Mouse (Mus musculus): Measurements from ENCODE around the gene 1110008P14Rik. TPM values are rescaled to one million over a fixed set of nuclear protein-coding genes. Genes with fewer than 3 reads are reported as not detected.

1110008P14Rik gene
- polyA plus RNA-seq, 1 experiment from 2014 or later, result 79.5 TPM

- ATAC-seq (replicated peaks), result no peak
- Histone ChIP-seq H3K9me3 (no peaks in the 10 kb centered on the region), H3K4me1 (peaks cover 16% of the 10 kb centered on the region), H3K27ac (replicated peaks) (no peak overlapping the region), H3K36me3 (no peaks in the 10 kb centered on the region), H3K4me3 (no peak overlapping the region), H3K27me3 (no peaks in the 10 kb centered on the region), H3K4me2 (replicated peaks) (no peak overlapping the region), H3K9ac (replicated peaks) (no peak overlapping the region)
- 56% methylated on average over 14 of the region's 14 CpGs for WGBS
Measured at GRCm38 (mm10) chr2:32344598-32345321, 37.0 kb downstream of the 1110008P14Rik start.

DNA sequence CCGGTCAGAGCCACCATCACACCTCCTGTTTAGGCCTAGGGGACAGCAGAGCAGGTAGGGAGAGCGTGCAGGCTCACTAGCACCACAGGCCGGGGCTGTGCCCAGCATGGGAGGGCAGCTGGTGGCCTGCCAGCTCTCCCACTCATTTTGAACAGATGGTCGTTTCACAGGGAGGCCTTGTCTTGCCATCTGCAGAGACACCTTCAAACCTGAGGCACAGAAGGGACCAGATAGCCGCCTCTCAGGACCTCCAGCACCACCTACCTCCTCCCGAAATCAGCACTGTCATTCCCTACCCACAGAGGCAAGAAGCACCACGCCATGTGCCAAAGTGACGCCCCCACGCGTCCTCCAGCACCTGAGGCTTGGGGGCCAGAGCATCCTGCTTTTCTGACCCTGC is 37.7 kb downstream of the 1110008P14Rik start:
- Histone ChIP-seq H3K9me3 (no peaks in the 10 kb centered on the region), H3K27me3 (no peaks in the 10 kb centered on the region), H3K9ac (replicated peaks) (no peak overlapping the region), H3K36me3 (no peaks in the 10 kb centered on the region), H3K4me3 (no peak overlapping the region), H3K27ac (replicated peaks) (no peak overlapping the region), H3K4me1 (peaks cover 16% of the 10 kb centered on the region), H3K4me2 (replicated peaks) (no peak overlapping the region)
- WGBS, result 60% methylated on average over 10 of the region's 10 CpGs
- ATAC-seq (replicated peaks), result no peak

DNA sequence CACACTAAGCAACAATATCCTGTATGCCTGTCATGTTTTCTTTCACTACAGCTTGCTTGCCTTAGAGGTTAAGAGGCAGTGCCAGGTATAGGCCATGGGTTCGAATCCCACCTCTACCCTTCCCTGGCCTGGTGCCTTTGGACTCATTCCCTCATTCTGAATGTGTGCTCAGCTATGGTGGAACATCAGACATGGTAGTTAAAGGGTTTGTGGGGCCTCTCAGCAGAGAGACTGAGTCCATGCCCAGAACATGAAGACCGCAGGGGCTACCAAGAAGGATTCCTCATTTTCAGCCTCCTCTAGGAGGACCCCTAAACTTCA is 38.4 kb downstream of the 1110008P14Rik start:
- H3K9ac ChIP-seq (replicated peaks), result no peak overlapping the region
- no peak overlapping the region for H3K4me3 ChIP-seq
- WGBS, result 97% methylated on average over 2 of the region's 2 CpGs
- no peak for ATAC-seq (replicated peaks)
- H3K27me3 ChIP-seq, result no peaks in the 10 kb centered on the region
- H3K27ac ChIP-seq (replicated peaks), result peak overlapping the region; percentile 45; the same call in 1 of the 2 replicates
- no peaks in the 10 kb centered on the region for H3K9me3 ChIP-seq
- no peak overlapping the region for H3K4me2 ChIP-seq (replicated peaks)
- H3K4me1 ChIP-seq, result peaks cover 16% of the 10 kb centered on the region
- H3K36me3 ChIP-seq, result no peaks in the 10 kb centered on the region

DNA sequence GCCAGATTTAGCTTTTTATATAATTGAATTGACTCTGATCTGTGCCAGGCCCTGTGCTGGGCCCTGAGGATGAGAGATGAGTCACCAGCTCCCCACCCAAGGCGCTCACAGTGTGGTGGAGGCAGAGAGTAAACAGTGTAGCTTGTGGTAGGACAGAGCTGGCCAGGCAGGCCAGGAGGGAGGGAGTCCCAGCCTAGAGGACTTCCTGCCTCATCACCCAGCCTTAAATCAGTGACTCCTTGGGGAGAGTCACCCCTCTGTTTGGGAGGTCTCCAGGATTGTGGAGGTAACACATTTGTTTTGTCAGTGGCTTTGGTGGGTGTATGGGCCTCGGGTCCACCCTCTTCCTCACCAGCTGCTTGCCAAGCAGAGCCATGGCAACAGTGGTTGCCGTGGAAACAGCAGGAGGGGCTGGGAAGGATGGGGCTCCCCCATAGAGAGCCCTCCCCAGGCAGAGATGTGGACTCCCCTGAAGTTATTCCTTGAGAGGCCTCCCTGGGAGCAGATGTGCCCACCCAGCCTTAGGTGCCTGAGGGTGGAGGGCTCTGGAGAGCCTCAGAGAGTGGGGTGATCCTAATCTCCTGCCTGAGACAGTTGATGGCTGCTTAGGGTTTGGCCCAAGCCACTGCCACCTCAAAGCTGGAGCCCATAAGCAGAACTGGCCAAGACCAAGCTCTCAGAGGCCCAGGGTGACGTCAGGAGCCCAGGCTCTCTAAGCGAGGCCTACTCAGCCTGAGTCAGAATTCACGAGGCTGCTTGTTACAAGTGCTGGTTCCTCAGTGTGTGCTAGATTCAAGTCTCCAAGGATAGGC is 39.0 kb downstream of the 1110008P14Rik start:
- H3K9ac ChIP-seq (replicated peaks), result no peak overlapping the region

GRCm38 (mm10) chr2:32342039-32342438 is 39.7 kb downstream of the 1110008P14Rik start:
- 91% methylated on average over 4 of the region's 4 CpGs for WGBS

More for the DNA sequence above, 39.0 kb downstream of the 1110008P14Rik start:
- Histone ChIP-seq H3K4me1 (peaks cover 16% of the 10 kb centered on the region), H3K27ac (replicated peaks) (peak overlapping the region; percentile 45), H3K4me3 (no peak overlapping the region), H3K27me3 (no peaks in the 10 kb centered on the region), H3K9me3 (no peaks in the 10 kb centered on the region), H3K4me2 (replicated peaks) (no peak overlapping the region), H3K36me3 (no peaks in the 10 kb centered on the region; the same call in 1 of the 2 replicates)
- WGBS, result 67% methylated on average over 6 of the region's 6 CpGs
- ATAC-seq (replicated peaks), result no peak; the same call in 1 of the 2 replicates

DNA sequence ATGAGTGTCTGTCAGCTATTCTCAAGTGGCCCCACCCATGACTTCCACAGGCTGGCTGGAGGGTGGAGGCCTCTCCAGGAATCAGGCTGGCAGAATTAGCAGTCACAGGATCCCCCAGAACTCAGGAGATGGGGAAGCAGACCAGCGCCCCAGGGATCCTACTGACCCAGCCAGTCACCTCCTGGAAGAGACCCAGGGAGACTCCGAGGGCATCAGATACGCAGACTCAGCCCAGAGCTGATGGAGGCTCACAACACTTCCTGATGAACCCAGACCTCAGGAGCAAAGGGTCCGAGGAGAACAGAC is 40.2 kb downstream of the 1110008P14Rik start:
- no peak for ATAC-seq (replicated peaks)
- Histone ChIP-seq H3K4me3 (no peak overlapping the region), H3K4me1 (peaks cover 16% of the 10 kb centered on the region), H3K27me3 (no peaks in the 10 kb centered on the region), H3K36me3 (no peaks in the 10 kb centered on the region; the same call in 1 of the 2 replicates), H3K9ac (replicated peaks) (no peak overlapping the region), H3K27ac (replicated peaks) (no peak overlapping the region), H3K9me3 (no peaks in the 10 kb centered on the region), H3K4me2 (replicated peaks) (no peak overlapping the region)
- WGBS, result 91% methylated on average over 4 of the region's 4 CpGs

More at GRCm38 (mm10) chr2:32342039-32342438, 39.7 kb downstream of the 1110008P14Rik start:
- H3K4me2 ChIP-seq (replicated peaks), result no peak overlapping the region
- no peak for ATAC-seq (replicated peaks)
- H3K4me1 ChIP-seq, result peaks cover 16% of the 10 kb centered on the region
- no peak overlapping the region for H3K9ac ChIP-seq (replicated peaks)
- H3K27ac ChIP-seq (replicated peaks), result no peak overlapping the region
- no peaks in the 10 kb centered on the region; the same call in 1 of the 2 replicates for H3K36me3 ChIP-seq
- H3K9me3 ChIP-seq, result no peaks in the 10 kb centered on the region
- H3K27me3 ChIP-seq, result no peaks in the 10 kb centered on the region
- no peak overlapping the region for H3K4me3 ChIP-seq

DNA sequence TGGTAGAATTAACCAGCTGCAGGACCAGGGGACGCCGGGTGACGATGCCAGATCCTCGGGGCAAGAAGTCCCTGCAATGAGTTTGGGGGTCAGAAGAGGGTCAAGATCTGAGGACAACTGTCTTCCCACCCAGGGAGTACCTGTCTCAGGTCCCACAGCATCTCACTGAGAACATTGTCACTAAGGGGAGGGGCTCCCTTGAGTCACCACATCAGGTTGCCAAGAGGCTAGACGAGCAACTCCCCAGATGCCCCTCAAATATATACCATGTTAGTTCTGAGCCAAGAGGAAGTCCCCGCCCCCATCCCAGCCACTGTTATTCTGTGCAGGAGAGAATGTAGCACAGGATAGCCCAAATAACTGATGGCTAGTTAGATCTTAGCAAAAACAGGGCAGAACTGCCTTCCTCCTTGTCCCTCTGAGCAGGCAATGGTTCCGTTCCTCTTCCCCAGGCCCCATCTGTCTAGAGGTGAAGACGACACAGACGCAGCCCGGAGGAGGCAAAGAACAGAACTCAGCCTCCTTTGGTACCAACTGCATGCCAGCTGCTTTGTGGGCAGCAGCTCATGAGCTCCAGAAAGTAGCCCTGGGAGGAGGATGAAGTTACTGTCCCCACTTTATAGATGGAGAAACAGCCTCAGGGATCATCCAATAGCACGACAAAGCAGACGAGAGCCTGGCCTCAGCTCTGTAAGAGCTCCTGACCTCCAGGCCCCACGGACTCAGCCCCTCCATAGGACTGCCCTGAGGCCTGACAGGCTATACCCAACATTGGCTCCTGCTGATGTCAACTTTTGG is 40.7 kb downstream of the 1110008P14Rik start:
- Histone ChIP-seq H3K4me1 (peaks cover 16% of the 10 kb centered on the region), H3K4me3 (no peak overlapping the region), H3K36me3 (no peaks in the 10 kb centered on the region; the same call in 1 of the 2 replicates), H3K9me3 (no peaks in the 10 kb centered on the region), H3K9ac (replicated peaks) (no peak overlapping the region), H3K4me2 (replicated peaks) (no peak overlapping the region), H3K27me3 (no peaks in the 10 kb centered on the region), H3K27ac (replicated peaks) (no peak overlapping the region)
- 83% methylated on average over 13 of the region's 13 CpGs for WGBS
- no peak for ATAC-seq (replicated peaks)

DNA sequence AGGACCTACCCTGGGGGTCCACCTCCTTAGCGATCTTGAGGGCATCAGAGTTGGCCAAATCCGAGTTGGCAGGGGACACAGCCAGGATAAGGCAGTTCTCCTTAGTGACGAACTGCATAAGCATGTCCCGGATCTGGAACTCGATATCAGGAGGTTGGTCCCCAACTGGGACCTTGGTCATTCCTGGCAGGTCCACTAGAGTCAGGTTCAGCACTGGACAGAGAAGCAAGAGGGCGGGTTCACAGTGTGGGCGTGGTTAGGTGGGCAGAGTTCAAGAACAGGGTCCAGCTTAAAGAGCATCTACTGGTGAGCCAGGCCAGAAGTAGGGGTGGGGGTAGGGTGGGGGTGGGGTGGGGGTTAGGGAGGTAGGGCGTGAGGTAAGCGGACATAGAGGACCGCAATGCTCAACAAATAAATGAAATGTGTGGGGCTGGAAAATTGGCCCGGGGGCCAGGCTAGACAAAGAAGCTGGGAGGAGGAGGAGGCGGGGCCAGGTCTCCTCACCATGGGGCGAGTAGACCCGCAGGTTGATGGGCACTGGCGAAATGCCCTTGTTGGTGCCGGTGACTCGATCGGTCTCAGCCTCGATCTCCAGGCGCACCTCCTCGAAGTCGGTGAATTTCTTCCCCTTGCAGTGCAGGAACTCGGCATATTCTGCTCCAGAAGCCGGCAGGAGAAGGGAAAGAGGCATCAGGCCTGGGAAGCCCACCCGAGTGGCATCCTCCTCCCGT is 41.7 kb downstream of the 1110008P14Rik start:
- Histone ChIP-seq H3K9ac (replicated peaks) (no peak overlapping the region), H3K4me1 (peaks cover 16% of the 10 kb centered on the region), H3K36me3 (no peaks in the 10 kb centered on the region; the same call in 1 of the 2 replicates), H3K4me2 (replicated peaks) (no peak overlapping the region), H3K27ac (replicated peaks) (no peak overlapping the region), H3K4me3 (no peak overlapping the region), H3K27me3 (no peaks in the 10 kb centered on the region), H3K9me3 (no peaks in the 10 kb centered on the region)
- 36% methylated on average over 26 of the region's 26 CpGs for WGBS
- no peak for ATAC-seq (replicated peaks)

DNA sequence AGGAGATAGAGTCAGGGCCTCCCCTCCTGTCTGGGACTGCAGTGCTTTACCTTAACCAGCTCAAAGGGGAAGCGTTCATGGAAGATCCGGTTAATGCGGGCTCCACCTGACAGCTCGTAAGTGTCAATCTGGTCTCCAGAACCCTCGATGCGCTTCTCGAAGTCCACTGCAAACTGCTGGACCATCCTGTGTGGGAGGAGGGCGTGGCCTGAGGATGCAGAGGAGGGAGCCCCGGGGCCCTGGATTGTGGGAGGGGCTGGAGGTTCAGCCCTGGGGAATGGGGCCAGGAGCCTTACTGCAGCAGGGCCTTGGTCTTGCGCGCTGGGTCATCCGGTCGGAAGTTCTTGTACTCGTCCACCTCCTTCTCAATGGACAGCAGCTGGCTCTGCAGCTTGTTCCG is 45.9 kb downstream of the 1110008P14Rik start:
- no peak overlapping the region for H3K9ac ChIP-seq (replicated peaks)
- no peaks in the 10 kb centered on the region for H3K27me3 ChIP-seq
- no peaks in the 10 kb centered on the region for H3K4me1 ChIP-seq
- no peaks in the 10 kb centered on the region; the same call in 1 of the 2 replicates for H3K36me3 ChIP-seq
- ATAC-seq (replicated peaks), result no peak
- WGBS, result 58% methylated on average over 15 of the region's 15 CpGs
- H3K4me3 ChIP-seq, result no peak overlapping the region
- H3K4me2 ChIP-seq (replicated peaks), result no peak overlapping the region
- H3K27ac ChIP-seq (replicated peaks), result no peak overlapping the region
- no peaks in the 10 kb centered on the region for H3K9me3 ChIP-seq

DNA sequence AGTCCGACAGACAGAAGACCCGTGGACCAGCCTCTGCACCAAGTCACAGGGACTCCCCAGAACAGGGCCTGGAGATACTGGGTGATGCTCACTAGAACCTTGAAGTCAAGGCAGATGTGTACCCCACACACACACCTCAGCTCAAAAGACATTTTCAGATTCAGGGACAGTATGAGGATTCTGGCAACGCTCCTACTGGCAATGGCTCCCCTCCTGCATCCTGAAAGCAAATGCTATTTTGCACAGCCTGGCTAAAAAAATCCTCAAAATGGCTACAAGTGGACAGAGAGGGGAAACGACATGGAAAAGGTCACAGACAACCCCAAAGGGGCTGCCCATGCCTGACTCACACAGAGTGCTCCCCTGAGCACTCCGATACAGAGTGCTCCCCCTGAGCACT is 49.6 kb downstream of the 1110008P14Rik start:
- 86% methylated on average over 5 of the region's 5 CpGs for WGBS

GRCm38 (mm10) chr2:32329531-32329930 is 52.2 kb downstream of the 1110008P14Rik start:
- H3K4me2 ChIP-seq (replicated peaks), result no peak overlapping the region
- H3K36me3 ChIP-seq, result no peaks in the 10 kb centered on the region; the same call in 1 of the 2 replicates
- H3K9ac ChIP-seq (replicated peaks), result no peak overlapping the region
- no peaks in the 10 kb centered on the region for H3K27me3 ChIP-seq
- H3K4me1 ChIP-seq, result no peaks in the 10 kb centered on the region
- no peak overlapping the region for H3K4me3 ChIP-seq
- no peaks in the 10 kb centered on the region for H3K9me3 ChIP-seq
- no peak overlapping the region for H3K27ac ChIP-seq (replicated peaks)
- ATAC-seq (replicated peaks), result no peak
- 54% methylated on average over 6 of the region's 6 CpGs for WGBS

More for the DNA sequence above, 49.6 kb downstream of the 1110008P14Rik start:
- Histone ChIP-seq H3K4me1 (no peaks in the 10 kb centered on the region), H3K36me3 (no peaks in the 10 kb centered on the region; the same call in 1 of the 2 replicates), H3K4me3 (no peak overlapping the region), H3K4me2 (replicated peaks) (no peak overlapping the region), H3K9me3 (no peaks in the 10 kb centered on the region), H3K27ac (replicated peaks) (no peak overlapping the region), H3K27me3 (no peaks in the 10 kb centered on the region), H3K9ac (replicated peaks) (no peak overlapping the region)
- no peak for ATAC-seq (replicated peaks)
